Mouse (Mus musculus) kidney, postnatal 4 days (tissue): Measurements from ENCODE around the gene Ttyh2.
A peak's percentile ranks its signal among the peaks of the same experiment; 100 is the strongest.

Experiments used
- DNase-seq, 2 experiments: peaks; one replicate each; pipeline ENCODE4 v3.0.0; 2021; ENCODE audit warnings: mixed read lengths in 2 of 2

Ttyh2 gene

DNA sequence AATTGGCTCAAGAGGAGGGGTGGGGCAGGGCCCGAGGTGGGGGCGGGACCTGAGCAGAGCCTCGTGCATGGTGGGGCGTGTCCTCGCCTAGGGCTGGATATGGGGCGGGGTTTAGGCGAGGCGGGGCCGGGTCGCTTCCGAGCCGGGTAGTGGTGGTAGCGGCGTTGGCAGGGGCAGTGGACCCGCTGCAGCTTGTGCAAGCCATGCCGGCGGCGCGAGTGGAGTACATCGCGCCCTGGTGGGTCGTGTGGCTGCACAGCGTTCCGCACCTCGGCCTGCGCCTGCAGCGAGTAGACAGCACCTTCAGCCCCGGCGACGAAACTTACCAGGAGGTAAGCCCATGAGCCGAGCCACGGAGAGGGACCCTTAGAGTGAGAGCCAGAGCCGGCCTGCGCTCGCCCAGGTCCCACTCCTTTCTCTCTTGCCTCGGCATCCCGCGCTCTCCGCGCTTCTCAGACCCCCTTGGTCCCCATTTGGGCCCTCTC, at the start of gene Ttyh2:
Gene Ttyh2 (plus strand): TSS at position 91 of the 485 bp plus-strand sequence.
- peak; percentile 89 to 93 for DNase-seq

DNA sequence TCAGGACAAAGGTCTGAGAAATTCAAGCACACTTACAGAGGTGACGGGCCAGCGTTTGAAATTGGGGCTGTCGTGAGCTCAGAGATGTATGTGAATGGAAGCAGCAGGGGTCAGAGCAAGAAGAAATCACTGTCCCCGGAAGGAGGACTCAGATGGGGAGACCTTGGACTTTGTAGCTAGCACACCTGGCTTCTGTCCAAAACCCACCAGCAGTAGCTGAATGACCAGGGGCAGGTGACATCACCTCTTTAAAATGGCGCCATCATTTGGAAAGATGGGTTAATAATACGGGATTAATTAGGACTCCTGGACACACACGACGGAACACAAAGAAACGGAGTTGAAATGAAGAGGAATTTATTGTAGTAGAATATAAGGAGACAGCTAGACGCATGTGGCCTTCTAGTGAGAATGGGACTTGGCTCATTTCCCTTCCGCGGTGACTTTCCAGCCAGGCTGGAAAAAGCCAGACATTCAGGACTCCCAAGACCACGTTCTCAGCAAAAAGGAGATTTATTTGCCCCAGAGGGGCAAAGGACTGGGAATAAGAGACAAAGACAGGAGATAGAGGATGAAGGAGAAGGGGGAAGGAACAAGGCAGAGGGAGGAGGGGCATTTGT, 49.0 kb upstream of the Ttyh2 start:
- DNase-seq = peak; percentile 18 to 35

DNA sequence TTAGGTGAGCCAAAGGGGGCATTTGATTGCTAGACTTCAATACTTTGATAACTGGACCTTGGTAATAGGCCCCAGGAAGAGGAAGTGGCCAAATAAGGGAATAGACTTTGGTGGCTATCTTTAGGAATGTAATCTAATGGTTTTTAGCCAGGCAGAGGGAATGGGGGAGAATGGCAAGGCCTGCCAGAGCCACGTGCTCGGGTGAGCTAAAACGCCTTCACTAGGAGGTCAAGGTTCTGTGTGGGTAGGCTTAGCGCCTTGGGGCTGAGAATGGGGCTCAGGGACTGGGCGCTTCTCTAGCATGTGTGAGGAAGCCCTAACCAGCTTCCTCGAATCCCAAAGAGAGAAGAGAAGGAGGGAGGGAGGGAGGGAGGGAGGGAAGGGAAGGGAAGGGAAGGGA, 48.2 kb upstream of the Ttyh2 start:
- DNase-seq = no peak

DNA sequence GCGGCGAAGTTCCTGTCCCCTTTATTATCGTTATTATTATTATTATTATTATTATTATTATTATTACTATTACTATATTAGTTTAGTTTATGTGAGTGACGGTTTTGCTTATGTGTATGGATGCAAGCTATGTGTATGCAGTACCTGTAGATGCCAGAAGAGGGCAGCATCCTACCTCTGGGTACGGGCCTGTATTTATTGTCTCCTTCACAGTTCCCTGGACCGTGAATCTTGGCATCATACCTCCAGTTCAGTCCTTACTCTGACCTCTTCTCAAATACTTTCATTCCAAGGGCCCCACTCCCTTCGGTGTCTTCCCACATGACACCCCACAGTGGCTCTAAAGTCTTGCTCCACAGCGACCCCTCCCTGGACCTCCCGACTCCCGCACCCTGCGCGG, 47.2 kb upstream of the Ttyh2 start:
- peak; percentile 18 to 29 for DNase-seq

DNA sequence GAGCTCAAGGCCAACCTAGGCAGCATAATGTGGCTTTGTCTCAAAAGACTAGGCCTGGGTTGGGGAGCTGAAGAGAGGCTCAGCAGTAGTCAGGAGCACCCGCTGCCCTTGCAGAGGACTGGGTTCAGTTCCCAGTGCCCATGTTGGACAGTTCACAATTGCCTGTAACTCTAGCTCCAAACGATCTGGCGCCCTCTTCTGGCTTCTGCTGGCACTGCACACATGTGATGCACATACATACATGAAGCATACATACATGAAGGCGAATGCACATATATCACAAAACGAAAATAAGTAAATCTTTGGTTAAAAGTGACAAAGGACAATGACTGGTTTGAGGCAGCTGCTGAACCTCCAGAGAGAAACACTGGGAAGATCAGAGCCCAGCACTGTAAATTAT, 45.2 kb upstream of the Ttyh2 start:
- no peak for DNase-seq

DNA sequence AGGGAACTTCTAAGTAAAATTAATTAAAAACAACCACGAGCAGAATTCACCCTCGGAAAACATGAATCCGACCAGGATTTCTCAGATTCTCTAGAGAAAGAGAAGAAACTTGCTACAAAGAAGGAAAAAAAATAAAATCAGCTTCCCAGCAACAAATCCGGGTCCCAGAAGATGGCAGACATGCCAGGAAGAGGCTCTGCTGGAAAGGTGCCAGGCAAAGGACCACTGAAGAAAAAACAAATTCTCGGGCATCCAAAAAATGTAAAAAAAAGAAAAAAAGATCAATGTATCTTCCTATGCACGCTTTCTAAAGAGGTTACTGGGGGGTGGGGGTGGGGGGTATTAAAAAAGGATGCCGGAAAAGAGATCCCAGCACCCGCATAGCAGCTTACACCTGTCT, 43.0 kb upstream of the Ttyh2 start:
- no peak for DNase-seq

DNA sequence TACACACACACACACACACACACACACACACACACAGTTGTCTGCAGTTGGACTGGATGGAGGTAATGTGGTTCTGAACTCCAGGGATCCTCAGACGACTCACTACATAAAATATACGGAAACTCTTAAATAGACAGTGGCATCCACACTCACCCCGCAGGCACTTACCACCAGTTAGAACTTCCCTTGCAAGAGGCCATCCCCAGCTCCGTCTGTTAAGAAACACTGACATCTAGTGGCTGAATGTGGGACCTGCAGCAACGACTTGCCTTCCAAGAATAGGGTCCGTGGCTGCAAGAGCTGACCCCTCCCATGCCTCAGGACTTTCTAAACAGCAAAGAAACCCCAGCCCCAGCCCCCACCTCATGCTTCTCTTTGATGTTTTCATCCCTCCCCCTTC, 38.9 kb upstream of the Ttyh2 start:
- DNase-seq = peak; percentile 90 to 91

DNA sequence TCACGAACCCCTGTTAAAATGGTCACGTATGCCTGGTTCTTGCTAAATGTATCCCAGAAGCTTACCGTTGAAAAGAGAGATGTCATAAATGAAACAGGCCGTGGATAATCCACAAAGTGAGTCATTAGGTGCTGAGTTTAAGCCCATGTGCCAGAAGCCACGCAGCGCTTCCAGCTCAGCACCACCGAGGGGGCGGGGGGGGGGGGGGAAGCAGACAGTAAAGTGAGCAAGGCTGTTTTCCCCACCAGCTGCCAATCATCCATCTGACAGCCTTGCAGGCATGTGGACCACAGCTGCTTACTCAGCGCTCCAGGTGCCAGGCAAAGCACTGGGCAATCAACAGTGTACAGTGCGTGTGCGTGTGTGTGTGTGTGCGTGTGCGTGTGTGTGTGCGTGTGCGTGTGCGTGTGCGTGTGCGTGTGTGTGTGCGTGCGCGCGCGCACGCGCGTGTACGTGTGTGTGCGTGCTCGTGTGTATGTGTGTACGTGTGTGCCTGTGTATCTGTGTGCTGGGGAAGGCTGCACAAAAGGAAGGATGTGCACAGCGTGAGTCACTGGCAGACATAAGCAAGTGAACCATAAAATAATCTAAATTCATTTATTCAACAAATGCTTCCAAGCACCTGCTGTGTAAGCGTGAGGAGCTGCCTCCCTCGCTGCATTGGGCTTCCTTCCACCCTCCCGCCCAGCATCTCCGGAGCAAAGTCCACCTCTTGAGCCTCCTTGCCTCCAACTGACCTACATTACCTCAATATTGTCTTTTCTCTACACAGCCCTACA, 38.3 kb upstream of the Ttyh2 start:
- no peak for DNase-seq

DNA sequence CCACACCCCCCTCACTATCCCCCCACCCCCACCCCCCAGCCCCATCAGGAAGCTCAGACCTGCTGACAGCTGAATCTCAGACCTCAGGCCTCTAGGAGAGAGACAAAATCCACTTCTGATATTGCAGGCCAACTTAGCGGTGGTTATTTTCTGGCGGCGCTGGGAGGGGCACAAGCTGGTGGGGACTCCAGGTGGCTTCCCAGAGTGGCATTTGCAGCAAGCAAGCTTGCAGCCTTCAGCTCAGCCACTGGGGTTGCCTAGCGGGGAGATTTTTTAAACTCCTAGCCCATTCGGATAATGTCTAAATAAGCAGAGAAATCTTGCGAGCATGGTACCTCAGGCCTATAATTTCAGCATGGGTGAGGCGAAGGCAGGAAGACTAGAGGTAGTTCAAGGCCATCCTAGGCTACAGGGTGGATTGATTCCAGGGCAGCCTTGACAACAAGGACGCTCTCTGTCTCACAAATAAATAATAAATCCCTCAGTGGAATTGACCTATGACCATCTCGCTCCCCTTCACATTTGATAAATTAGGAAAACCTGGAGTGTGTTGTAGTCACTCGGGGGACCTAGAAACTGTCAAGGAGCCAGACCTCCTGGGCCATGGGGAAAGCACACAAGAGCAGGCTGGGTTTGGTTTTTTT, 36.5 kb upstream of the Ttyh2 start:
- DNase-seq = no peak

DNA sequence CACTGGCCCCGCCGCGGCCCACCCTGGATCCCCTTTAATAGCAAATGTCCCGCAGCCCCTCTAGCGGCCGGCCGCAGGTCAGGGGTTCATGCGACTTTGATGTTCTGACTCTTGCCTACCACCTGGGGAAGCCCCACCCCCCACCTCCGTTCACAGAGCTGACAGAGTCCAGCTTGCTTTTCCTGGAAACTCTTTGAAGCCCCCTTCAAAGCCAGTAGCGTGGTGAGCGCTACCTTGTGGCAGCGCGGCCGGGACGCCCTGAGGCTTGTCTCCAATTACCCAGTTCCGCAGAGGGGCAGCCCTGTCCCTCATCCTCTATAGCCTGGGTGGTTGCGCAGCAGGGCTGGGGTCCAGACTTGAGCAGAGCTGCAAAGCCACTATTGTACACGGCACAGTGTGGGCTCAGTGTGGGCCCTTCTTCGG, 35.5 kb upstream of the Ttyh2 start:
- peak; percentile 30 to 39 for DNase-seq

DNA sequence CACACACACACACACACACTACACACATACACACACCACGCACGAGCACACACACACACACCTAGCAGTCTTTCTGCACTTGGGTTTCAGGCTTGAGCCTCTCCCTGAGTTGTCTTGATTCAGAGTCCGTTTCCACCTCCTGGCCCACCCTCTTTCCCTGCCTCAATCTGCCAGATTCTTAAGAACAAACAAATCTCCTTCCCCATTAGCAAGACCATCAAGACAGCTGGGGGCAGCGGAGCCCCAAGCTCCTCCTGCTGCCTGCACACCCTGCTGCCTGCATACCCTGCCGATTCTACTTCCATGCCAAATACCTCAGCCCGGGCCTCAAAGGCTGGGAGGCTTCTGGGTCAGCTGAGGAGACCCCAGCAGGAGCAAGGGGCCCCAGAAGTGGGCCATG, 34.6 kb upstream of the Ttyh2 start:
- no peak for DNase-seq

DNA sequence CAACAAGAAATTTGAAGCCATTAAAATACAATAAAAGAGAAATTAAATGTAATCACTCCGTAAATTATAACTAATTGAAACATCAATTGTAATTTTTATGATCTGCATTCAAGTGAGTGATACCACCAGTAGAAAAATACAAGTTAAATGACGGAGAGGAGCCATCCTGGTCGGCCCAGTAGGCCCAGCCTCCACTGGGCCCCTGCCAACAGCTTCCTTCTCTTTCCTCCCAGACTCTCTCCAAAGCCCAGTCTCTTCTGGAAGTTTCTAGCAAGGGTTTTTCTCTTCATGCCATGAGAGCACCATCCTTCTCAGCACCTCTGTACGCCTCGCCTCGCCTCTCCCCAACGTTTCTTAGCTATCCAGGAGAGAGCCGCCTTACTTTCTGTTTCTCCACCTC, 34.1 kb upstream of the Ttyh2 start:
- DNase-seq = peak; percentile 51 to 63

DNA sequence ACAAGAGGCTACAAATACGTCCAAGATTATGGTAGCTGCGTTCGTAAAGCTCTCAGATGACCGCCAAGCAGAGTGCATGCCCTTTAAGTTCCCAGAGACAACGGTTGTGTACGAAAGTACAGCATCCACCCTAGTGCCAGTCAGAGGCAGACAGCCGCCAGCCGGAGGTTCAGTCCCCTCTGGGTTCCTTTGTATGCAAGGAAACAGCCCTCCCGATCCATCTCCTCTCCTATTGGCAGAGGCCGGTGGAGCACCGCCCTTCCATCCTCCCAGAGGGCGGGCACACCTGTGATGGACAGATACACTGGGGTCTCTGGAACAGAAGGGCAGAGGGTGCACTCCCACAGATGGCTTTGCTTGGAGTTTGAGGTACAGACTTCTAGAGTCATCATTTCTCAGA, 33.0 kb upstream of the Ttyh2 start:
- no peak for DNase-seq

DNA sequence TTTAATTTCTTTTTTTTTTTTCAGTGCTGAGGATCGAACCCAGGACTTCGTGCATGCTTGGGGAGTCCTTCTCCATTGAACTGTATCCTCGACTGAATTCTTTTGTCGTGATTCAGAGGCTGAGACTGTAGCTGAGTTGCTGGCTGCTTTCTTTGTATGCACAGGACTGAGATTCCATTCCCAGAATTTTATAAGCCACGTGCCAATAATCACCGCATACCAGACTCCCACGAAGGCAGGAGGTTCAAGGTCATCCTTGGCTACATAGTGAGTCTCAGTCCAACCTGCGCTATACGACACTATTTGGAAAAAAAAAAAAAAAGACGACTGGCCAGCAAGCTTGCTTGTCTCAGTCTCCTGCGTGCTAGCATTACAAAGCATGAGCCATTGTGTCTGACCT, 32.3 kb upstream of the Ttyh2 start:
- no peak for DNase-seq

DNA sequence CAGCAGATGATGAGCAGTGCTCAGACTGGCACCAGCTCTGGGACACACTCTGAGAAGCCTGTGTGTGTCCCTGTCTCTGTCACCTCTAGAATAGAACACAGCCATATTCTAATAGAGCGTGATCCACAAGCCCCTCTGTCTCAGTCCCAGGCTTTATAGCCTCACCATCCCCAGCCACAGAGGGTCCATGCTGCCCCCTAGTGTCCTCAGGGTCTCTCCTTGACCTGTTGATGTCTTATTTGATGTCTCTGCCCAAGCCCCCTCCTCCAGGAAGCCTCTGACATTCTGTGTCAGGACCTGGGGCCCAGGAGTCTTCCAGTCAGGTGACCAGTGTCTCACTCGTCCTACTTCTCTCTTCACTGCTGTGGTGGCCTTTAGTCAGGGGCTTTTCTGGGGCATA, 31.1 kb upstream of the Ttyh2 start:
- no peak for DNase-seq

DNA sequence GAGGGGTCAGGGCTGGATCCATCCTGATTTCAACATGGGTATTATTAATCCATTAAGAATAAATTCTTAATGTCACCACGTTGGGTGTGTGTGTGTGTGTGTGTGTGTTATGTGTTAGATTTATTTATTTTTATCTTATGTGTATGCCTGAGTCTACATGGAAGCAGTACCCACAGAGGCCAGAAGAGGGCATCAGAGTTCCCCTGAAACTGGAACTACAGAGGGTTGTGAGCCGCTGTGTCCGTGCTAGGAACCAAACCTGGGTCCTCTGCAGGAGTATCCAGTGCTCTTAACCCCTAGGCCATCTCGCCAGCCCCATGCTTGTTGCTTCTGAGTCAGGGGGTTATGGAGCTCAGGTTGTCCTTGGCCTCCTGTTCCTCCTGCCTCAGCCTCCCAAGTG, 25.7 kb upstream of the Ttyh2 start:
- DNase-seq = no peak

DNA sequence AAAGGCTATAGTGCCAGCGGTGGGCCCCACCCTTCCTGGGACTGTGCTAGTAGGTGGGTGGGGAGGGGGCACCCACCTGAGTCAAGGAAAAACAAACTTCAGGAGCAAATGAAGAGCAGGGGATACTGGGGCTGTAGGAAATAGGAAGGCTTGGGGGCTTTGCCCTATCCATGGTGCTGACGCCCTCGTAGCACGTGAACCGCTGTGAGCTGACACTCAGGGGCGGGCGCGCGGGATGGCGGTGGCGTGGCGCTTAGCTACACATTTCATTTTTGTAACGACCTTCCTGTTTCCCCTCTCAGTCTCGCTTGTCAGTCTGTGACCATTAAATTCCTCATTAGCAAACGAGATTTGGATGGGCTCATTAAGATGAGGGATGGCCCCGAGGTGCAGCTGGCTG, 22.7 kb upstream of the Ttyh2 start:
- DNase-seq = peak; percentile 78 to 82

DNA sequence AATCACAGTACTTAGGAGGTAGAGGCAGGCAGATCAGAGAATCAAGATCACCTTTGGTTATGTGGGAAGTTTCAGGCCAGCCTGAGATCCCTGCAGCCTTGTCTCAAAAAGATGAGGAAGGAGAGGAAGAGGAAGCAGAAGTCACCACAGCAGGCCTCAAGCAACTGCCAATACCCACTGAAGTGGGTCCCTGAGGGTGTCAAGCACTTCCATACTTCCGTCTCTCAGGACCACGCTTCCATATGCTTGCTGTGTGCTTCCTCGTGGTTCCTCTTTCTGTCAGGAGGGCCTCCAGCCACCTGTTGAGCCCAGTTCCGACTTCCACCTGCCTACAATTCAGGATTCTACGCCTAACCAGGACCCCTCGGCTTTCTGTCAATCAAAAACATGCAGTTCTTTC, 21.6 kb upstream of the Ttyh2 start:
- no peak for DNase-seq

DNA sequence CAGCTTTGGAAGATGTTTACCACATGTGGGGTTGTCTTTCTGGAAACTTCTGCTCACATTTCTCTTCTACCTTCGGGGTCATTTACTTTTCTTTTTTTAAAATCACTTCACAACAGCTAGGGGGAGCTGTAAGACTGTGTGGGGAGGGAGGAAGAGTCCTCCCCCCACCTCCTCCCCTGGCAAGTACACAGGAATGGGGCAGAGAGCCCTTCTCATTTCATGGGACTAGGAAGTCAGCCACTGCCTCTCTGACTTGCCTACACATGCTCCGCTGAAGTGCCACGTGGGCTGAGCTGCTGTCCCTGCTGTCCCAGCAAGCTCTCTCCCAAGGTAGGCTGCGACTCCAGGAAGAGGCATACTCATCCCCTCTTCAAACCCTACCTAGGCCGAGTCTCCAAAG, 20.7 kb upstream of the Ttyh2 start:
- DNase-seq = no peak

DNA sequence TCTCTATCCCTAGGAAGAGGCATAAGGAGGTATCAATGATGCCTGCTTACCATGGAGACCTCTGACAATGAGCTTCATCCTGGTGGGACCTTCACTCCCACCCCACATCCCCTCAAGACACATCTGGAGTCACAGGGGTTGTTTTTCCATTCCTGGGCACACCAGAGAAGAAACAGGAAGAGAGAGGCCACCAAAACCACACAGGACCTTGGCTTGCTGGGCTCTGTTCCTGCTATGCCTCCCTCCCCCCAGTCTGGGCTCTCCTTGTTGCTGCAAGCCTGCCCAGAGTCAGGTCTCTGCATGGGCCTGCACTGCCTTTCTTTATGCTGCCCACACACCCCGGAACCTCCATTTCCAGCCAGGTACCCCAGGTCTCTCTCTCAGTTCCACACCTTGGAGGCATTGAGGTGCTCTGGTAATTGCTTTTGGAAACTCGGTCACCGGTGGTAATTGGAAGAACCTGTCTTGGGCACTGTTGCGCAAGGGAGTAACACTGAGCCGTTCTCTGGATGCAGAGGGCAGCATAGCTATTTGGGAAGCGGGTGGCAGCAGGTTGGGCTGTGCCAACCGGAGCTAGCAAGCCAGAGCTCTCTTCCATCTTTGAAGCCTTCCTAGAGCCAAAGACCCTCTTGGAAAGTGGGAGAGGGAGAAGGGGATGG, 19.8 kb upstream of the Ttyh2 start:
- no peak for DNase-seq

DNA sequence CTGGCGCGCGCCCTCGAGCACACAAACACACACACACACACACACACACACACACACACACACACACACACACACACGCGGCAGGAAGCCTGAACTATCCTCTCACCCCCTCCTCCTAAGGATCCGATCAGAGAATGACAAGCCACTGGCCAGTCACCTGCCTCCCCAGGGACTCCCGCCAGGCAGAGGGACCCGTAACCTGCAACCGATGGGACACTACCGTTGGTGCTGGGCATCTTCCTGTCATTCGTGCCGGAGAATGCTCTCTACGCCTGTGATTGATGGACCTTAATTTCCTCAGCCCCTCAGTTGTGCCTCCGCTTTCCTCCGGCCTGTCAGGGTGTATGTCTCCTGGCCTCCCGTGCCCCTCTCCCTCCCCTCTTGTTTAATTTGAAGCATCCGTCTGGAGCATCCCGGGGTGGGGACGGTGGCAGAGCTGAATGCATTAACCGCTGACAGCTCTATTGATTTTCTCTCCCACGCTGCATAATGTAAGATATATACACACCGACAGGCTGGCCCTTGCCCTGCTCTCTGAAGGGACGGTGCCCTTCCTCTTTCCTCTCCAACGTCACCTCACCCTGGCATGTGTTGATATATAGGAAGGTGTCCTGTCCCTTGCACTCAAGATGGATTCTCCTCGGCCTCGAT, 18.1 kb upstream of the Ttyh2 start:
- no peak for DNase-seq

DNA sequence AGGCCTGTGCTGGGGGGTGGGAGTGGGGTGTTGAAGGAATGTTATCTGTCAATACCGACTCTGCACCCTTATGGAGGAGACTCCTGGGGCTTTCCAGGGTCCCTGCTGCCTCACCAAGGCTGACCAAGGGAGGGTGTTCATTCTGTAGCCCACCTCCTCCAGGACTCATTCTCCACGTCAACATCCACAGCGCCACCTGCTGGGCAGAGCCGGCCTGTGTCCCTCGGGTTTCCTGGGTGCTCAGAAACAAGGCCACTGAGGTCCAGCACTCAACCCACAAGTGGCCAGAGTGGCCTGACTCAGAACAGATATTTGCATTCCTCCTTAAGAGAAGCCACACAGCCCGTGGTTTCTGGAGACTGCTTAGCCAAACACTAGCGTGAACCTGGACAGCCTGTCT, 17.5 kb upstream of the Ttyh2 start:
- DNase-seq = peak; percentile 83

DNA sequence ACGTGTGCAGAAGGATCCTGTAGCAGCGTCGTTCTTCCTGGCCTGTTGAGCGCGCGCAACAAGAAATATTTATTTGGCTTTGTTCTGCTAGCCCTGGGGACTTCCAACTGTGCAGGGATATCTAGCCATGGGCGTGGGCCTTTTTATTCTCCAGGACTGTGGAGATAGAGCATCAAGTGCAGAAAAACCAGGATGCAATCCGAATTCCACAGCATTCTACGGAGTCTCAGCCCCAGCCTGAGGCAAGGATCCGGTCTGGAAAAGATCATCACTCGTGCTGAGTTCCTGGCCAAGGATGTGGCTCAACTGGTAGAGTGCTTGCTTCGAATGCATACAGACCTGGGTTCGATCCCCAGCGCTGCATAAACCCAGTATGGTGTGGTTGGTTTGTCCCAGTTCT, 13.1 kb upstream of the Ttyh2 start:
- DNase-seq = no peak
